Mouse (Mus musculus) kidney, embryonic 15.5 days (tissue): ENCODE measurements around the gene Mdm4. TPM values are rescaled to one million over a fixed set of nuclear protein-coding genes. Genes with fewer than 3 reads are reported as not detected.
A peak's percentile ranks its signal among the peaks of the same experiment; 100 is the strongest.
"Not testable (repeated sequence)": the region's sequence is repeated elsewhere in the genome, so short reads cannot be mapped to it uniquely, and the experiment has no call there.

Source experiments
- ATAC-seq: fragments of 200-750 bp; cut with Nextera tagmentation; replicated peaks from 2 replicates; pipeline ENCODE4 v1.8.0; 2017; ENCODE audit warnings: moderate TSS enrichment; ENCODE audit not compliant: low FRiP score
- H3K27ac ChIP-seq: fragments of 300-500 bp; sonication (generic); 2 replicates; pipeline ENCODE4 v1.5.1; 2015; ENCODE audit warnings: mild to moderate bottlenecking, inconsistent platforms
- H3K27me3 ChIP-seq: fragments of 300-500 bp; sonication (generic); 2 replicates; pipeline ENCODE4 v1.6.1; 2015; ENCODE audit warnings: inconsistent platforms
- H3K36me3 ChIP-seq: fragments of 300-500 bp; sonication (generic); 2 replicates; pipeline ENCODE4 v1.6.1; 2015; ENCODE audit warnings: inconsistent platforms
- H3K4me1 ChIP-seq: fragments of 300-500 bp; sonication (generic); 2 replicates; pipeline ENCODE4 v1.6.1; 2015; ENCODE audit warnings: inconsistent platforms
- H3K4me2 ChIP-seq: fragments of 300-500 bp; sonication (generic); 2 replicates; pipeline ENCODE4 v1.6.1; 2015; ENCODE audit warnings: moderate library complexity, mild to moderate bottlenecking, inconsistent platforms
- H3K4me3 ChIP-seq: fragments of 300-500 bp; sonication (generic); replicated peaks from 2 replicates; pipeline ENCODE4 v1.5.1; 2015; ENCODE audit warnings: mild to moderate bottlenecking, inconsistent platforms
- H3K9ac ChIP-seq: fragments of 300-500 bp; sonication (generic); 2 replicates; pipeline ENCODE4 v1.6.1; 2015; ENCODE audit warnings: mild to moderate bottlenecking, inconsistent platforms
- H3K9me3 ChIP-seq: fragments of 300-500 bp; sonication (generic); replicated peaks from 2 replicates; pipeline ENCODE4 v1.6.1; 2016; ENCODE audit warnings: inconsistent platforms
- WGBS: fragments of 180-500 bp; shearing (Covaris S2); methylation state at CpG from one replicate; pipeline ENCODE4 v1.1.7; 2015; ENCODE audit warnings: mixed read lengths; 5-methylcytosine and 5-hydroxymethylcytosine counted together
- polyA plus RNA-seq: library from polyadenylated mRNA; unstranded; fragments of >200 nt; fragmentation: Nextera tagmentation; extraction: Ambion mirVana; gene quantifications from 2 replicates; pipeline ENCODE4 v1.2.1, GENCODE M21; 2015

Gene Mdm4
- polyA plus RNA-seq, 1 experiment from 2014 or later: 32.6 TPM

DNA sequence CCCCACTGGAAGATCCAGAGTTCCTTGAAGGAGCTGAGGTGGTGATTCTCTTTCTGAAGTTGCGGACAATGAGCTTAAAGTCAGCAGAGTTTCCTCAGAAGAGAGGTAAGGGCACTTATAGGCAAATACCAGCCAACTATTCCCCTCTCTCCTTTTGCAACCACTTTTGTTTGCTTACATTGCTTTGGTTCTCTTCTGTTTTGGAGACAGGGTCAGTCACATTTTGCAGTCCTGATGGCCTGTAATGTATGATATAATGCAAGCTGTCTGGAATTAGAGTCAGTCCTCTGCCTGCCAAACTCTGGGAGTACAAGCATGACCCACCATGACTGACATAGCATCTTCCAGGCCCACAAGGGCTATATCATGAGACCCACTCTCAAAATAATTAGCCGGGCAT lies 3.2 kb downstream of the Mdm4 start:
- WGBS: 94% methylated on average over 2 of the region's 2 CpGs
- Histone ChIP-seq H3K27me3 (no peaks in the 10 kb centered on the region), H3K4me3 (no peak overlapping the region), H3K27ac (no peak overlapping the region), H3K9me3 (no peaks in the 10 kb centered on the region), H3K36me3 (no peaks in the 10 kb centered on the region), H3K9ac (no peak overlapping the region), H3K4me1 (peaks cover 8% of the 10 kb centered on the region), H3K4me2 (no peak overlapping the region)
- no peak for ATAC-seq

DNA sequence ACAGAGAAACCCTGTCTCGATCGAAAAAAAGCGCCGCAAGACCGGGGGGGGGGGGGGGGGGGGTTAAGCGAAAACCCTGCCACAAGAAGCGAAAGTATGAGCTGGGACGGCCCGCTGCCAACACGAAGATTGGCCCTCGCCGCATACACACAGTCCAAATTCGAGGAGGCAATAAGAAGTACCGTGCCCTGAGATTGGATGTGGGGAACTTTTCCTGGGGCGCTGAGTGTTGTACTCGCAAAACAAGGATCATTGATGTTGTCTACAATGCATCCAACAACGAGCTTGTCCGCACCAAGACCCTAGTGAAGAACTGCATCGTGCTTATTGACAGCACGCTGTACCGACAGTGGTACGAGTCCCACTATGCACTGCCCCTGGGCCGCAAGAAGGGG lies 4.6 kb downstream of the Mdm4 start:
- 30% methylated on average over 23 of the region's 23 CpGs for WGBS
- not testable (repeated sequence) for H3K27ac ChIP-seq, H3K9me3 ChIP-seq, H3K4me1 ChIP-seq, H3K27me3 ChIP-seq, ATAC-seq, H3K36me3 ChIP-seq
- Histone ChIP-seq H3K4me2 (peak overlapping the region; percentile 60), H3K4me3 (peak overlapping the region; percentile 94), H3K9ac (peak overlapping the region; percentile 97)

DNA sequence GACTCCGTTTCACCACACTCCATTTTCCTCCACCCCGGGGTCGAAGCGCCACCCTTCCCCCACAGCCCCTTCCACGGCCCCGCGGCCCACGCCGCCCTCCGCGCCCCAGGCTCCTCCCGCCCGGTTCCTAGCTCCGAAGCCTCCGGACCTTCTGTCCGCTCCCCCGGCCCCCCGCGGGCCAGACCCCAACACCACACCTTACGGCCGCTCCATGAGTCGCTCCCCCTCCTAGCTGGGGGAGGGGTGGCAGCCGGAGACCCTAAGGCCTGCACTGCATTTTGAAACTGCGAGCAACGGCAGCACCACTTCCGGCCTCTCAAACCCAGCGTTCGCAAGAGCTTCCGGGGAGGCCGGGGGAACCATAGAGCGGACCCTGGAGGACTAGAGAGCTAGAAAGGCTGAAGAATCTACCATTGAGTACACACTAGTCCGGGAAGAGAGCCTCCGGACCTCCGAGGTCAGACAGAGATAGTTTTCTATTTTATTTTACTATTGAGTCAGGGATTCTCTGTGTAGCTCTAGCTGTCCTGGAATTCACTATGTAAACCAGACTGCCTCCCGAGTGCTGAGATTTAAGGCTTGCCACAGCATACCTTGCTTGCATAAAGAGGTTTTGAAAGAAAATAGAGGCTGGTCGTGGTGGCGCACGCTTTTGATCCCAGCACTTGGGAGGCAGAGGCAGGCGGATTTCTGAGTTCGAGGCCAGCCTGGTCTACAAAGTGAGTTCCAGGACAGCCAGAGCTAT lies 5.1 kb downstream of the Mdm4 start:
- 1% methylated on average over 40 of the region's 40 CpGs for WGBS
- peak overlapping the region; percentile 97 for H3K9ac ChIP-seq
- peak overlapping the region; percentile 95 for H3K27ac ChIP-seq
- peak overlapping the region; percentile 60 for H3K4me2 ChIP-seq
- H3K36me3 ChIP-seq: 0 out of 2 replicates have a peak, but pooled peaks cover 3% of the 10 kb centered on the region
- no peaks in the 10 kb centered on the region for H3K27me3 ChIP-seq
- H3K9me3 ChIP-seq: no peaks in the 10 kb centered on the region
- H3K4me3 ChIP-seq: peak overlapping the region; percentile 94
- peak; percentile 97 for ATAC-seq
- H3K4me1 ChIP-seq: peaks cover 8% of the 10 kb centered on the region

DNA sequence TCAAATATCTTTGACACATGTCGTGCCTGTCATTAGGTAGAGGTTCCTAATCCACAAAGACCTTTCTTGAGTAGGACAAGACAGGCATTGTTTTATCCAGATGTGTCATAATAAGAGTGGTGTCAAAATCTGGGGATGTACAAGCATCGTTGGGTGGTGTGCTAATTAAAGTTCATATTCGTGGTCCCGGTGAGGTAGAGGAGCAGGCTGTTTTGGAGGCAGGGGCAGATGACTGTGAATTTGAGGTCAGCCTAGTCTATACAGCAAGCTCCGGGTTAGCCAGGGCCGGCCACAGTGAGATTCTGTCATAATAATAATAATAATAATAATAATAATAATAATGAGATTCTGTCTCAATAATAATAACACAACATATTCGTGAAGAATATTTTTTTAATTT lies 5.9 kb downstream of the Mdm4 start:
- Histone ChIP-seq H3K4me2 (peak overlapping the region; percentile 60), H3K27ac (no peak overlapping the region), H3K4me1 (peaks cover 8% of the 10 kb centered on the region), H3K9ac (peak overlapping the region; percentile 97), H3K9me3 (no peaks in the 10 kb centered on the region), H3K4me3 (peak overlapping the region; percentile 94), H3K27me3 (no peaks in the 10 kb centered on the region), H3K36me3 (peaks cover 3% of the 10 kb centered on the region; the same call in 1 of the 2 replicates)
- no peak for ATAC-seq
- WGBS: 38% methylated on average over 7 of the region's 7 CpGs

DNA sequence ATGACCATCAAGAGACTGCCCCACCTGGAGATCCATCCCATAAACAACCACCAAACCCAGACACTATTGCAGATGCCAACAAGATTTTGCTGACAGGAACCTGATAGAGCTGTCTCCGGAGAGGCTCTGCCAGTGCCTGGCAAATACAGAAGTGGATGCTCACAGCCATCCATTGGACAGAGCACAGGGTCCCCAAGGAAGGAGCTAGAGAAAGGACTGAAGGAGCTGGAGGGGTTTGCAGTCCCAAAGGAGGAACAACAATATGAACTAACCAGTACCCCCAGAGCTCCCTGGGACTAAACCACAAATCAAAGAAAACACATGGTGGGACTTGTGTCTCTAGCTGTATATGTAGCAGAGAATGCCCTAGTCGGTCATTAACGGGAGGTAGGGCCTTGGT lies 6.6 kb downstream of the Mdm4 start:
- H3K27me3 ChIP-seq, ATAC-seq, H3K27ac ChIP-seq, H3K9ac ChIP-seq, H3K9me3 ChIP-seq, H3K4me1 ChIP-seq: not testable (repeated sequence)
- Histone ChIP-seq H3K4me2 (peak overlapping the region; percentile 60), H3K4me3 (peak overlapping the region; percentile 94), H3K36me3 (peaks cover 10% of the 10 kb centered on the region)
- WGBS: 90% methylated on average over 3 of the region's 3 CpGs

DNA sequence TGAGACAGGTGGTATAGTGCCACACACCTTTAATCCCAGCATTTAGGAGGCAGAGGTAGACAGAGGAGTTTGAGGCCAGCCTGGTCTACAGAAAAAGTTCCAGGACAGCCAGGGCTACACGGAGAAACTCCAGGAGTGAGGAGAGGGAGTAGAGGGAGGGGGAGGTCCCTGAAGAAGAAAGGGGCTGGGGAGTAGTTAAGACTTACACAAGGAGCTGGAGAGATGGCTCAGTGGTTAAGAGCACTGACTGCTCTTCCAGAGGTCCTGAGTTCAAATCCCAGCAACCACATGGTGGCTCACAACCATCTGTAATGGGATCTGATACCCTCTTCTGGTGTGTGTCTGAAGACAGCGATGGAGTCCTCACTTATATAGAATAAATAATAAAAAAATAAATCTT lies 8.4 kb downstream of the Mdm4 start:
- H3K27ac ChIP-seq, H3K4me3 ChIP-seq, H3K4me2 ChIP-seq, ATAC-seq, H3K9me3 ChIP-seq, H3K9ac ChIP-seq, H3K4me1 ChIP-seq, H3K27me3 ChIP-seq: not testable (repeated sequence)
- H3K36me3 ChIP-seq: peaks cover 24% of the 10 kb centered on the region
- 98% methylated on average over 2 of the region's 2 CpGs for WGBS

DNA sequence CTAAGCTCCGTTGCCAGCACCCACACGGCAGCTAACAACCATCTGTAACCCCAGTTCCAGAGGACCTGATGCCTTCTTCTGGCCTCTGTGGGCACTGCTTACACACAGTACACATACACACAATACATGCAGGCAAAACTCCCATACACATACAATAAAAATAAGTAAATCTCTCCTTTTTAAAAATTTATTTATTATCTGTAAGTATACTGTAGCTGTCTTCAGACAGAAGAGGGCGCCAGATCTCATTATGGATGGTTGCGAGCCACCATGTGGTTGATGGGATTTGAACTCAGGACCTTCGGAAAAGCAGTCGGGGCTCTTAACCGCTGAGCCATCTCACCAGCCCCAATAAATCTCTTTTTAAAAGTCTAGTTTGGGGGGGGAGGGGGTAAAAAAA lies 9.0 kb downstream of the Mdm4 start:
- ATAC-seq: no peak

DNA sequence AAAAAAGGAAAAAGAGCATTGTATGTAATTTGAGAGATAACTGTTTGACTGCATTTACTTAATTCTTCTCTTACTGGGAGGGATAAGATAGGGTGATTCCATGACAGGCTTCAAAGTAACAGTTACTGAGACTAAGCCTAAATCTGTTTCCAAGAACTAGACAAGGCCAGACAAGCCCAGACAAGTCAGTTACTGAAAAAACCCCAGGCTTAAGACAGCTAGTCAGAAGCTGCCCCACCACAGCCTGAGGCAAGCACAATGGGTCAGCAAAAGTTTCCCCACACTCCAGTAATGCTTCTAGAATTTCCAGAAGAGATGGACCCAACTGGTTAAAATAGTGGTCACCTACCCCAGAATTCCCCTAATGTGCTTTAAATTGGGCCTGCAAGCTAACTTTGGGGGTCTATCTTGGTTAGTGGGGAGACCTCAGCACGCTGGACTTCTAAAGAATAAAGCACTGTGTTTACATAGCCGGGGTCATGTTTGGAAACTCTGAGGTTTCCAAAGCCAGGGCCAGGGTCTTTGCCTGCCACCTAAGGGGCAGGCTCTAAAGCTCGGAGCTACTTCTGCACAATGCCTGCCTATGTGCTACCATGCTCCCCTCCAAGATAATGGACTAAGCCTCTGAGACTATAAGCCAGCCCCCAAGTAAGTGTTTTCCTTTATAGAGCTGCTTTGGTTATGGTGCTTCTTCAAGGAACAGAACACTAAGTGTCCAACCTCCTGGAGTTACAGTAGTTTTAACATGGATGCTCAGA lies 10.0 kb downstream of the Mdm4 start:
- no peak for ATAC-seq
- Histone ChIP-seq H3K4me3 (no peak overlapping the region), H3K36me3 (peaks cover 41% of the 10 kb centered on the region), H3K27me3 (no peaks in the 10 kb centered on the region), H3K9ac (no peak overlapping the region), H3K4me2 (no peak overlapping the region), H3K4me1 (peaks cover 8% of the 10 kb centered on the region), H3K27ac (no peak overlapping the region), H3K9me3 (no peaks in the 10 kb centered on the region)
- WGBS: 70% methylated on average over 3 of the region's 3 CpGs

More for the DNA sequence above, 9.0 kb downstream of the Mdm4 start:
- WGBS: 95% methylated on average over 7 of the region's 7 CpGs
- peaks cover 8% of the 10 kb centered on the region for H3K4me1 ChIP-seq
- no peaks in the 10 kb centered on the region for H3K27me3 ChIP-seq
- H3K4me3 ChIP-seq: no peak overlapping the region
- H3K36me3 ChIP-seq: peaks cover 30% of the 10 kb centered on the region
- H3K27ac ChIP-seq: no peak overlapping the region
- no peaks in the 10 kb centered on the region for H3K9me3 ChIP-seq
- H3K4me2 ChIP-seq: no peak overlapping the region
- H3K9ac ChIP-seq: no peak overlapping the region

DNA sequence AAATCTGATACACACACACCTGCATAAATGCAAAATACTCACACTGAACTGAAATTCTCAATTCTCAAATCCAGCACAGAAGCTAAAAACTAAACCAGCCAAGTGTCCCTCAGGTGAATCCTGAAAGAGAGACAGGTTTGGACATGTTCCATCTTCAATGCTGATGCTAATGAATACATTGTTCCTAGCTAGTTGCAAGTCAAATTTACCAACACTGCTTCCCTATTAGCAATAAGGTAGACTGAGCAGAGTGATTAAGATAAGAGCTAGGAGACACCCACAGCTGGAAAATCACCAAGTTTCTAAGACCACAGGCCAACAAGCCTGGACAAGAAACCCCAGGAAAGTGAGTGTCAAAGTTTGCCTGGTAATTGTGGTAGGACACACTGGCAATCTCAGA lies 11.0 kb downstream of the Mdm4 start:
- H3K27ac ChIP-seq: no peak overlapping the region
- ATAC-seq: no peak
- H3K27me3 ChIP-seq: no peaks in the 10 kb centered on the region
- no peak overlapping the region for H3K4me3 ChIP-seq
- H3K4me1 ChIP-seq: peaks cover 6% of the 10 kb centered on the region
- no peaks in the 10 kb centered on the region for H3K9me3 ChIP-seq
- no peak overlapping the region for H3K9ac ChIP-seq
- peaks cover 51% of the 10 kb centered on the region for H3K36me3 ChIP-seq
- H3K4me2 ChIP-seq: no peak overlapping the region

DNA sequence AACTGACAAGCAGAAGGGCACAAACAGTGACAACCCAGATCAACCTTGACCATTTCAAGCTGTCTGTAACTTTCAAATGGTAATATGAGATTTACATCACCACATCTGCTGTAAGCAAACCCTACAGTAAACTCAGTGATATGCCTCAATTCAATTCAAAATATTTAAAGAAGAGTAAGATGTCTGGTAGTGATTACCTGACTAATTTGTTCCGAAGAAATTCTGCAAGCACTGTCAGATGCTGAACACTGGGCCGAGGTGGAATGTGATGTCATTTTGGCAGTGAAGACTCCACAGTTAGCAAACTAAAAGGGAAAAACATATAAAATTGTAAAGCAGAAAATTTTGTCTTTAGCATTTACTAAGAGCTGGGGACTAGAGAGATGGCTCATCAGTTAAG lies 11.8 kb downstream of the Mdm4 start:
- no peak for ATAC-seq
- Histone ChIP-seq H3K9ac (no peak overlapping the region), H3K4me2 (no peak overlapping the region), H3K9me3 (no peaks in the 10 kb centered on the region), H3K4me3 (no peak overlapping the region), H3K27me3 (no peaks in the 10 kb centered on the region), H3K36me3 (peaks cover 58% of the 10 kb centered on the region), H3K27ac (no peak overlapping the region), H3K4me1 (no peaks in the 10 kb centered on the region)
- WGBS: 87% methylated on average over 2 of the region's 2 CpGs

DNA sequence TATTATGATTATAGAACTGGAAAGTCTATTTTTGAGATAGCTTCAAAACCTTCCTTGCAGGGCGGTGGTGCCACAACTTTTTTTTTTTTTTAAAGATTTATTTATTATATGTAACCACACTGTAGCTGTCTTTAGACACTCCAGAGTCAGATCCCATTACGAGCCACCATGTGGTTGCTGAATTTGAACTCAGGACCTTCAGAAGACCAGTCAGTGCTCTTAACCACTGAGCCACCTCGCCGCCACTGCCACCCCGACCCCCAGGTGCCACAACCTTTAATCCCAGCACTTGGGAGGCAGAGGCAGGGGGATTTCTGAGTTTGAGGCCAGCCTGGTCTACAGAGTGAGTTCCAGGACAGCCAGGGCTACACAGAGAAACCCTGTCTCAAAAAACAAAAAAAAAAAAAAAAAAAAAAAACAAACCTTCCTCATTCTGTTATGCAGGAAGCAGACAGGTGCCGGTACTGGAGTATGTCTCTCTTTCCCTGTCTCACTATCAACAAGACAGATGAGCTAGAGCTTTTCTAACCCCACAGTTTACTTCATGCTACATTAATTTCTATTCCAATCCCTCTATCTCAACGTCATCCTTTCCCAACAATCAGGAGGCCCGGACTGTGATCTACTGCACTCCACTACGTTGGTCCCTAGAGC lies 13.5 kb downstream of the Mdm4 start:
- Histone ChIP-seq H3K9me3 (no peaks in the 10 kb centered on the region), H3K27me3 (no peaks in the 10 kb centered on the region), H3K4me3 (no peak overlapping the region), H3K36me3 (peaks cover 69% of the 10 kb centered on the region), H3K27ac (no peak overlapping the region), H3K4me2 (no peak overlapping the region), H3K4me1 (no peaks in the 10 kb centered on the region), H3K9ac (no peak overlapping the region)
- WGBS: 84% methylated on average over 9 of the region's 9 CpGs
- ATAC-seq: no peak

DNA sequence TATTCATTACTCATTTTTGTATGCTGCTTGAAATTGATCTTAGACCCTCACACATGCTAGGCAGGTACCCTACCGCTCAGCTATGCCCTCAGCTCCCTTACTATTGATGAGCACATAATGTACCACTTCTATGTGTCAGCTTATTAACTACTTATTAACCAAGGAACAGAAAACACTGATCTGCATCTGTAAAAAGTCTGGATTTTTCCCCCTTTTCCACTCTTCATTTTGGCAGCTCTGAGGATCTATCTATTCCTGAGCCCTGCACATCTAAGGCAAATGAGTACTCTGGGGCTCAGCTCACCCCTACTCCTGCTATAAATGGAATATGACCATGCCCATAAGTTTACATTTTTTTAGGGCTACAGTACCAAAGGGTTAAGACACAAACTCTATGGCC lies 16.2 kb downstream of the Mdm4 start:
- Histone ChIP-seq H3K36me3 (peaks cover 84% of the 10 kb centered on the region), H3K4me3 (no peak overlapping the region), H3K27ac (no peak overlapping the region), H3K9me3 (no peaks in the 10 kb centered on the region), H3K27me3 (no peaks in the 10 kb centered on the region), H3K4me1 (no peaks in the 10 kb centered on the region), H3K9ac (no peak overlapping the region), H3K4me2 (no peak overlapping the region)
- WGBS: 100% methylated on average over 1 of the region's 1 CpGs
- ATAC-seq: no peak
